ENCODE assay signal across 9 mouse cellular contexts in genomic region chr6:113623386-113623785, GRCm38 (mm10). TPM values are rescaled to one million over a fixed set of nuclear protein-coding genes. Genes with fewer than 3 reads are reported as not detected.
DNase-seq lines count a peak whose midpoint lies in the region; ATAC-seq and TF ChIP-seq lines count a peak whose summit lies in the region.
"Had no signal": no experiment of that assay in that cellular context is flagged by ENCODE, and none has a peak within 500 bp of the region (broad histone marks: within the 10 kb centered on the region; RNA-seq: fewer than 3 reads in every experiment).

No protein-coding gene starts in this region.

- H3K4me3 ChIP-seq in forebrain, embryonic 14.5 days (ENCODE audit: low read depth, low read length) = peak overlapping the region; percentile 77
- peak overlapping the region; percentile 59 to 69 for H3K4me3 ChIP-seq in liver, embryonic 14.5 days (ENCODE audit: insufficient read depth in 1 of 2, low read depth in 2 of 2, low read length in 2 of 2)

- no peak for TF ChIP-seq EP300 in liver, embryonic 14.5 days (IDR thresholded peaks at IDR 0.05; ENCODE audit: low read depth)

- TF ChIP-seq CTCF in liver, embryonic 14.5 days (IDR thresholded peaks at IDR 0.05; ENCODE audit: low read depth) = no peak

- ATAC-seq in forebrain, embryonic 14.5 days = peak; percentile 22; the same call in 1 of the 2 replicates
- peak; percentile 7; the same call in 1 of the 2 replicates for ATAC-seq in liver, embryonic 14.5 days (ENCODE audit: insufficient read depth)

- peak overlapping the region; percentile 74; the same call in 1 of the 2 replicates for H3K27ac ChIP-seq in forebrain, embryonic 14.5 days (ENCODE audit: low read depth, low read length)
- no peak overlapping the region for H3K27ac ChIP-seq in liver, embryonic 14.5 days

- H3K27me3 ChIP-seq in forebrain, embryonic 14.5 days (replicated peaks; ENCODE audit: control insufficient read depth, insufficient read depth, low read length) = no peaks in the 10 kb centered on the region
- no peaks in the 10 kb centered on the region for H3K27me3 ChIP-seq in liver, embryonic 14.5 days (ENCODE audit: control insufficient read depth, insufficient read depth, low read length)

- no peaks in the 10 kb centered on the region for H3K9me3 ChIP-seq in forebrain, embryonic 14.5 days (replicated peaks; ENCODE audit: control insufficient read depth, low read length)
- no peaks in the 10 kb centered on the region for H3K9me3 ChIP-seq in liver, embryonic 14.5 days (ENCODE audit: control insufficient read depth, low read length)

- H3K36me3 ChIP-seq in forebrain, embryonic 14.5 days (ENCODE audit: control insufficient read depth, insufficient read depth, low read length) = peaks cover 9% of the 10 kb centered on the region
- no peaks in the 10 kb centered on the region; the same call in 1 of the 2 replicates for H3K36me3 ChIP-seq in liver, embryonic 14.5 days (replicated peaks; ENCODE audit: control insufficient read depth, insufficient read depth, low read depth)

- peak overlapping the region; percentile 88; the same call in 1 of the 2 replicates for H3K9ac ChIP-seq in forebrain, embryonic 14.5 days (ENCODE audit: low read length)
- peak overlapping the region; percentile 54 for H3K9ac ChIP-seq in liver, embryonic 14.5 days (replicated peaks)

- WGBS in forebrain, embryonic 14.5 days = 71% methylated on average over 5 of the region's 5 CpGs
- 47% methylated on average over 5 of the region's 5 CpGs for WGBS in liver, embryonic 14.5 days (ENCODE audit: insufficient replicate concordance)

- DNase-seq in cerebellum, adult 9-11 months = peak; percentile 29
- DNase-seq in cerebellum, postnatal 10 days = no peak
- peak; percentile 51 for DNase-seq in 416B (ENCODE audit: low read depth)
- no peak for DNase-seq in forebrain, embryonic 14.5 days (ENCODE audit: low spot score)
- DNase-seq in liver, embryonic 14.5 days (ENCODE audit: low read depth in 3 of 3, low spot score in 3 of 3) = no peak
- DNase-seq in adrenal gland, adult 18-20 months (ENCODE audit: low spot score in 2 of 2) = no peak
- no peak for DNase-seq in MN1 (ENCODE audit: low spot score)
- DNase-seq in retina, postnatal 1 day = no peak

- peak overlapping the region; percentile 80 for H3K4me2 ChIP-seq in forebrain, embryonic 14.5 days (ENCODE audit: low read length)
- H3K4me2 ChIP-seq in liver, embryonic 14.5 days (ENCODE audit: low read depth) = peak overlapping the region; percentile 85

- peaks cover 13% of the 10 kb centered on the region for H3K4me1 ChIP-seq in forebrain, embryonic 14.5 days (ENCODE audit: control insufficient read depth, insufficient read depth, low read length)
- peaks cover 0 to 11% of the 10 kb centered on the region in 2 experiments; a peak in 2 of 4 replicates for H3K4me1 ChIP-seq in liver, embryonic 14.5 days (replicated peaks; ENCODE audit: control insufficient read depth in 2 of 2, insufficient read depth in 2 of 2, low read length in 1 of 2)

RNA-seq across cellular contexts. Expression of gene Vhl, which starts 0.4 kb away (rescaled TPM):
- polyA plus RNA-seq in forebrain, embryonic 14.5 days (2014; fragmentation: Nextera tagmentation; extraction: Ambion mirVana) = 90.3 and 97.1 TPM in 2 replicates
- polyA plus RNA-seq in liver, embryonic 14.5 days (2012; rRNA removed) = 3.9 and 5.0 TPM in 2 replicates
- 7.4 and 8.0 TPM in 2 replicates for polyA plus RNA-seq in liver, embryonic 14.5 days (2014; fragmentation: Nextera tagmentation; extraction: Ambion mirVana)
- total RNA-seq in adrenal gland, adult 18-20 months (2021) = 10 to 100 TPM; 20.9 to 21.4 TPM

RNA-seq across cellular contexts. Expression of gene Irak2, which starts 14.9 kb away (rescaled TPM):
- 0.68 and 0.90 TPM in 2 replicates for polyA plus RNA-seq in forebrain, embryonic 14.5 days (2014; fragmentation: Nextera tagmentation; extraction: Ambion mirVana)
- 19.1 and 27.0 TPM in 2 replicates for polyA plus RNA-seq in liver, embryonic 14.5 days (2012; rRNA removed)
- 4.9 and 7.0 TPM in 2 replicates for polyA plus RNA-seq in liver, embryonic 14.5 days (2014; fragmentation: Nextera tagmentation; extraction: Ambion mirVana)
- total RNA-seq in adrenal gland, adult 18-20 months (2021) = 10 to 100 TPM; 17.1 to 51.5 TPM

RNA-seq across cellular contexts. Expression of gene Brk1, which starts 18.8 kb away (rescaled TPM):
- polyA plus RNA-seq in forebrain, embryonic 14.5 days (2014; fragmentation: Nextera tagmentation; extraction: Ambion mirVana) = 280 and 307 TPM in 2 replicates
- 66.6 and 71.1 TPM in 2 replicates for polyA plus RNA-seq in liver, embryonic 14.5 days (2012; rRNA removed)
- 86.4 and 88.8 TPM in 2 replicates for polyA plus RNA-seq in liver, embryonic 14.5 days (2014; fragmentation: Nextera tagmentation; extraction: Ambion mirVana)
- 100 to 1,000 TPM; 150 to 205 TPM for total RNA-seq in adrenal gland, adult 18-20 months (2021)

RNA-seq across cellular contexts. Expression of gene Fancd2os, which starts 22.9 kb away (rescaled TPM):
- not detected in 2 replicates for polyA plus RNA-seq in forebrain, embryonic 14.5 days (2014; fragmentation: Nextera tagmentation; extraction: Ambion mirVana)
- 0.03 and 0.04 TPM in 2 replicates for polyA plus RNA-seq in liver, embryonic 14.5 days (2012; rRNA removed)
- 0.14 TPM in 1 of 2 replicates, not detected in the other for polyA plus RNA-seq in liver, embryonic 14.5 days (2014; fragmentation: Nextera tagmentation; extraction: Ambion mirVana)
- not detected for total RNA-seq in adrenal gland, adult 18-20 months (2021)
- polyA plus RNA-seq: gonadal fat pad, adult 2 months had no signal

Comparison
In these comparisons a context has a peak if more than half of its experiments do, and no peak if none do; other contexts are left out.
1. DNase-seq: peak in cerebellum, adult 9-11 months (single experiment) and 416B (single experiment); none in cerebellum, postnatal 10 days (0 of 2), forebrain, embryonic 14.5 days (single experiment), liver, embryonic 14.5 days (0 of 3), adrenal gland, adult 18-20 months (0 of 2), MN1 (single experiment) and retina, postnatal 1 day (single experiment).
2. RNA of gene Vhl, which starts 0.4 kb away (polyA plus RNA-seq): 90.3 to 97.1 TPM in forebrain, embryonic 14.5 days; 3.9 to 8.0 TPM in liver, embryonic 14.5 days; every median in the first group is over 10 times any median in the second.